Mouse (Mus musculus): Measurements from ENCODE around the gene Usp30. TPM values are rescaled to one million over a fixed set of nuclear protein-coding genes. Genes with fewer than 3 reads are reported as not detected.

The Usp30 gene
- polyA plus RNA-seq, 1 experiment from 2014 or later: 20.0 TPM

- no peaks in the 10 kb centered on the region for H3K4me1 ChIP-seq (ENCODE audit: control insufficient read depth, insufficient read depth, low read length)
- H3K9me3 ChIP-seq (ENCODE audit: control insufficient read depth, low read length): no peaks in the 10 kb centered on the region
- H3K4me3 ChIP-seq (replicated peaks; ENCODE audit: low read depth, low read length): no peak overlapping the region
- peaks cover 7% of the 10 kb centered on the region; the same call in 1 of the 2 replicates for H3K36me3 ChIP-seq (ENCODE audit: control insufficient read depth, insufficient read depth, low read length)
- no peak overlapping the region for H3K4me2 ChIP-seq (ENCODE audit: low read length)
- ATAC-seq (ENCODE audit: low FRiP score, low TSS enrichment) (no peak), DNase-seq (peak; percentile 36)
- H3K27ac ChIP-seq (replicated peaks; ENCODE audit: low read depth, low read length): no peak overlapping the region
- 41% methylated on average over 8 of the region's 8 CpGs for WGBS
- no peak overlapping the region for H3K9ac ChIP-seq (replicated peaks; ENCODE audit: low read length)
- no peaks in the 10 kb centered on the region for H3K27me3 ChIP-seq (ENCODE audit: control insufficient read depth, insufficient read depth, low read length)
Observed at GRCm38 (mm10) chr5:114077009-114077408, 11.7 kb downstream of the Usp30 start.

GRCm38 (mm10) chr5:114085501-114085900 is 20.2 kb downstream of the Usp30 start:
- no peaks in the 10 kb centered on the region for H3K9me3 ChIP-seq (ENCODE audit: control insufficient read depth, low read length)
- DNase-seq (no peak), ATAC-seq (ENCODE audit: low FRiP score, low TSS enrichment) (no peak)
- H3K27ac ChIP-seq (replicated peaks; ENCODE audit: low read depth, low read length): no peak overlapping the region
- 84% methylated on average over 14 of the region's 14 CpGs for WGBS
- 0 out of 2 replicates have a peak, but pooled peaks cover 2% of the 10 kb centered on the region for H3K36me3 ChIP-seq (ENCODE audit: control insufficient read depth, insufficient read depth, low read length)
- peaks cover 14% of the 10 kb centered on the region for H3K4me1 ChIP-seq (ENCODE audit: control insufficient read depth, insufficient read depth, low read length)
- no peak overlapping the region for H3K4me3 ChIP-seq (replicated peaks; ENCODE audit: low read depth, low read length)
- no peak overlapping the region for H3K9ac ChIP-seq (replicated peaks; ENCODE audit: low read length)
- H3K27me3 ChIP-seq (ENCODE audit: control insufficient read depth, insufficient read depth, low read length): no peaks in the 10 kb centered on the region
- no peak overlapping the region for H3K4me2 ChIP-seq (ENCODE audit: low read length)

DNA sequence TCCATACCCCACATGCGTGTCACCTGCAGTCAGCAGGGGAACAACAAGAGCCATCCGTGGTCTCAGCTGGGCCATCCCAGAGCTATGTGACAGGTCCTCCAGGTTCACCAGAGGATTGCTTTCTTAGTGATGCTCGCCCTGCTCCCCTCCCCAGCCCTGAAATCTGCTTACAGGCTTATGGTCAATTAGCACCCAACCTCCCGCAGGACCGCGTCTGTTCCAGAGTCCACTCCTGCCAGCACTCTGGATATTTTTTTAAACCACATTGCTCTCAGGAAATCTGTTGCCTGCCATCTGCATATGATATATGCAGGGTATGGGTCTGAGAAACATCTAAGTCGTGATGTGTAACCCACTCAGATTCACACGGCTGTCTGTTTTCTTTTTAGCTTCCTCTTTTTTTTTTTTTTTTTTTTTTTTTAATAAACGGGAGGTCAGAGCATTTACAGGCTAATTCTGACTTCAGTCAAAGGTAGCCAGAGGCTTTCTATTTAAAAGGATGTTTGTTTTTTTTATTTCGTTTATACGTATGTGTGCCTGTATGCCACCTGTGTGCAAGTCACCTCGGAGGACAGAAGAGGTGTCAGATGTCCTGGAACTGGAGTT is 22.7 kb downstream of the Usp30 start:
- H3K9me3 ChIP-seq (ENCODE audit: control insufficient read depth, low read length): no peaks in the 10 kb centered on the region
- H3K4me2 ChIP-seq (ENCODE audit: low read length): no peak overlapping the region
- DNase-seq (no peak), ATAC-seq (ENCODE audit: low FRiP score, low TSS enrichment) (no peak)
- H3K4me1 ChIP-seq (ENCODE audit: control insufficient read depth, insufficient read depth, low read length): peaks cover 14% of the 10 kb centered on the region
- H3K36me3 ChIP-seq (ENCODE audit: control insufficient read depth, insufficient read depth, low read length): 0 out of 2 replicates have a peak, but pooled peaks cover 2% of the 10 kb centered on the region
- no peak overlapping the region for H3K9ac ChIP-seq (replicated peaks; ENCODE audit: low read length)
- no peaks in the 10 kb centered on the region for H3K27me3 ChIP-seq (ENCODE audit: control insufficient read depth, insufficient read depth, low read length)
- no peak overlapping the region for H3K4me3 ChIP-seq (replicated peaks; ENCODE audit: low read depth, low read length)
- 75% methylated on average over 12 of the region's 12 CpGs for WGBS
- H3K27ac ChIP-seq (replicated peaks; ENCODE audit: low read depth, low read length): no peak overlapping the region

- ATAC-seq (ENCODE audit: low FRiP score, low TSS enrichment) (no peak; the same call in 1 of the 2 replicates), DNase-seq (peak; percentile 58)
- H3K9me3 ChIP-seq (ENCODE audit: control insufficient read depth, low read length): no peaks in the 10 kb centered on the region
- H3K36me3 ChIP-seq (ENCODE audit: control insufficient read depth, insufficient read depth, low read length): no peaks in the 10 kb centered on the region
- H3K27ac ChIP-seq (replicated peaks; ENCODE audit: low read depth, low read length): peak overlapping the region; percentile 97
- H3K9ac ChIP-seq (replicated peaks; ENCODE audit: low read length): peak overlapping the region; percentile 96
- H3K4me1 ChIP-seq (ENCODE audit: control insufficient read depth, insufficient read depth, low read length): peaks cover 14% of the 10 kb centered on the region
- H3K4me3 ChIP-seq (replicated peaks; ENCODE audit: low read depth, low read length): peak overlapping the region; percentile 76
- H3K4me2 ChIP-seq (ENCODE audit: low read length): peak overlapping the region; percentile 71
- 8% methylated on average over 7 of the region's 7 CpGs for WGBS
- no peaks in the 10 kb centered on the region for H3K27me3 ChIP-seq (ENCODE audit: control insufficient read depth, insufficient read depth, low read length)
Observed at GRCm38 (mm10) chr5:114090421-114091013, 25.3 kb downstream of the Usp30 start.

GRCm38 (mm10) chr5:114091057-114091807 is 26.0 kb downstream of the Usp30 start, which contains the start of gene Svop:
Gene Svop, minus strand, starts transcription at chr5:114091570.
- Histone ChIP-seq H3K36me3 (ENCODE audit: control insufficient read depth, insufficient read depth, low read length) (no peaks in the 10 kb centered on the region), H3K4me1 (ENCODE audit: control insufficient read depth, insufficient read depth, low read length) (peaks cover 14% of the 10 kb centered on the region), H3K27ac (replicated peaks; ENCODE audit: low read depth, low read length) (peak within 1 kb of the TSS; percentile 97), H3K9me3 (ENCODE audit: control insufficient read depth, low read length) (no peaks in the 10 kb centered on the region), H3K4me2 (ENCODE audit: low read length) (peak within 1 kb of the TSS; percentile 71), H3K27me3 (ENCODE audit: control insufficient read depth, insufficient read depth, low read length) (no peaks in the 10 kb centered on the region), H3K9ac (replicated peaks; ENCODE audit: low read length) (peak within 1 kb of the TSS; percentile 96), H3K4me3 (replicated peaks; ENCODE audit: low read depth, low read length) (peak within 1 kb of the TSS; percentile 76)
- WGBS: 2% methylated on average over 40 of the region's 40 CpGs
- peak; percentile 70 for ATAC-seq (ENCODE audit: low FRiP score, low TSS enrichment)
- peak; percentile 87 for DNase-seq

DNA sequence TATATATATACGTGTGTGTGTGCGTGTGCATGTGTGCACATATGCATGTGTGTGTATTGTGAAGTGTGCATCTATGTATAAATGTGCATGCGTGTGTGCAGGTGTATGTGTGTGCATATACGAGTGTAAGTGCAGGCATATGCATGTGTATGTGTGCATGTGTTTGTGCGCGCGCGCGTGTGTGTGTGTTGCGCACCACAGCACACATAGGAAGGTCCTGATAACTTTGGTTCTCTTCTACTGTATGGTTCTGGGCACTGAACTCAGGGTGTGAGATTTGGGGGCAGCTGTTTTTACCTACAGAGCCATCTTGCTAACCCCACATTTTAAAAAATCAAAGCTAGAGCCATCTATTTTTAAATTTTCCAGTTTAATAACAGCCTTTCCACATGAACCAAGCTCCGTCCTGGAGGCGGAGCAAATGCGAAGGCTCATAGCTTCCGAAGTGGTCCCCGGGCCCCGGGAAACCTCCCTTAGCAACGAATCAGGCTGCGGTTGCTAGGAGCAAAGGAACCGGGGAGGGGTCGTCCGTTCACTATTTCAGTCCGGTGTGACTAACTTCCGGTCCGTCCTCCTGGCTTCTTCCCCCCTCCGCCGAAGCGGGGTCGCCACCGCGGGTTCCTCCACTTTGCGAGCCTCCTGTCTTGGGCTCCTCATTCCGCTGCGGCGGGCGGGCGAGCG is 34.6 kb downstream of the Usp30 start:
- 7% methylated on average over 37 of the region's 37 CpGs for WGBS
- H3K9ac ChIP-seq (replicated peaks; ENCODE audit: low read length): peak overlapping the region; percentile 95
- peak overlapping the region; percentile 92 for H3K4me3 ChIP-seq (replicated peaks; ENCODE audit: low read depth, low read length)
- H3K9me3 ChIP-seq (ENCODE audit: control insufficient read depth, low read length): no peaks in the 10 kb centered on the region
- DNase-seq (peak; percentile 95), ATAC-seq (ENCODE audit: low FRiP score, low TSS enrichment) (peak; percentile 92)
- peak overlapping the region; percentile 80 for H3K27ac ChIP-seq (replicated peaks; ENCODE audit: low read depth, low read length)
- peak overlapping the region; percentile 84 for H3K4me2 ChIP-seq (ENCODE audit: low read length)
- peaks cover 16% of the 10 kb centered on the region; the same call in 1 of the 2 replicates for H3K36me3 ChIP-seq (ENCODE audit: control insufficient read depth, insufficient read depth, low read length)
- peaks cover 13% of the 10 kb centered on the region for H3K4me1 ChIP-seq (ENCODE audit: control insufficient read depth, insufficient read depth, low read length)
- H3K27me3 ChIP-seq (ENCODE audit: control insufficient read depth, insufficient read depth, low read length): no peaks in the 10 kb centered on the region

- Histone ChIP-seq H3K9ac (replicated peaks; ENCODE audit: low read length) (peak overlapping the region; percentile 95), H3K4me1 (ENCODE audit: control insufficient read depth, insufficient read depth, low read length) (peaks cover 13% of the 10 kb centered on the region), H3K27ac (replicated peaks; ENCODE audit: low read depth, low read length) (peak overlapping the region; percentile 80), H3K9me3 (ENCODE audit: control insufficient read depth, low read length) (no peaks in the 10 kb centered on the region), H3K4me2 (ENCODE audit: low read length) (peak overlapping the region; percentile 84), H3K36me3 (ENCODE audit: control insufficient read depth, insufficient read depth, low read length) (peaks cover 23% of the 10 kb centered on the region), H3K27me3 (ENCODE audit: control insufficient read depth, insufficient read depth, low read length) (no peaks in the 10 kb centered on the region), H3K4me3 (replicated peaks; ENCODE audit: low read depth, low read length) (peak overlapping the region; percentile 92)
- peak; percentile 69; the same call in 1 of the 2 replicates for ATAC-seq (ENCODE audit: low FRiP score, low TSS enrichment)
- no peak for DNase-seq
- 3% methylated on average over 58 of the region's 64 CpGs for WGBS
Observed at GRCm38 (mm10) chr5:114100390-114101099, 35.3 kb downstream of the Usp30 start.

DNA sequence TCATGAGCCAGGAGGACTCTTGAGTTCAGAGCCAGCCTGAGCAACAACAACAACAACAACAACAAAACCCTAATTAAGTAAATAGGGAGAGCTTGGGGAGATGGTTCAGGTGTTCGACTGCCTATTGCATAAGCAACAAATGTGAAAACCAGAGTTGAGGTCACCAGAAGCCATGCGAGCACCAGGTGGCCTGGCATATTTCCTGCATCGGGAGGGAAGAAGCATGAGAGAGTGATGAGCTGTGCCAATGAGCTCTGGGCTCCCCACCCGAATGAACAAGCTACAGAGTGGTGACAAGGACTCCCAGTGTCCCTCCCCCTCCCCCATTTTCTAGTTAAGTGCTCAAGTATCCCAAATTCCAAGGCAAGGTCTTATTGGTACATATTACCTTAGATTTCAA is 36.6 kb downstream of the Usp30 start:
- Histone ChIP-seq H3K9ac (replicated peaks; ENCODE audit: low read length) (no peak overlapping the region), H3K9me3 (ENCODE audit: control insufficient read depth, low read length) (no peaks in the 10 kb centered on the region), H3K27ac (replicated peaks; ENCODE audit: low read depth, low read length) (no peak overlapping the region), H3K27me3 (ENCODE audit: control insufficient read depth, insufficient read depth, low read length) (no peaks in the 10 kb centered on the region), H3K4me3 (replicated peaks; ENCODE audit: low read depth, low read length) (no peak overlapping the region), H3K36me3 (ENCODE audit: control insufficient read depth, insufficient read depth, low read length) (peaks cover 36% of the 10 kb centered on the region), H3K4me1 (ENCODE audit: control insufficient read depth, insufficient read depth, low read length) (peaks cover 13% of the 10 kb centered on the region), H3K4me2 (ENCODE audit: low read length) (no peak overlapping the region; the same call in 1 of the 2 replicates)
- DNase-seq (no peak), ATAC-seq (ENCODE audit: low FRiP score, low TSS enrichment) (no peak)
- 92% methylated on average over 4 of the region's 4 CpGs for WGBS

Data from midbrain, embryonic 14.5 days (tissue).